Mouse (Mus musculus) kidney, postnatal 0 days (tissue): ENCODE data around the gene Tdrkh. TPM values are rescaled to one million over a fixed set of nuclear protein-coding genes. Genes with fewer than 3 reads are reported as not detected.
A peak's percentile ranks its signal among the peaks of the same experiment; 100 is the strongest.

Experiments
- ATAC-seq: fragments of 200-750 bp; cut with Nextera tagmentation; replicated peaks from 2 replicates; pipeline ENCODE4 v1.8.0; 2017; ENCODE audit warnings: low read depth, moderate number of reproducible peaks, moderate TSS enrichment, moderate library complexity; ENCODE audit not compliant: low FRiP score
- DNase-seq: peaks from one replicate; pipeline ENCODE4 v3.0.0-alpha.2; 2016; ENCODE audit warnings: low spot score
- H3K27ac ChIP-seq: fragments of 300-500 bp; sonication (generic); 2 replicates; pipeline ENCODE4 v1.5.1; 2014; ENCODE audit warnings: mild to moderate bottlenecking
- H3K27me3 ChIP-seq: fragments of 300-500 bp; sonication (generic); 2 replicates; pipeline ENCODE4 v1.6.1; 2014; ENCODE audit warnings: low read length, mixed read lengths; ENCODE audit not compliant: insufficient read depth
- H3K36me3 ChIP-seq: fragments of 300-500 bp; sonication (generic); 2 replicates; pipeline ENCODE4 v1.6.1; 2014; ENCODE audit warnings: low read length, mixed read lengths; ENCODE audit not compliant: insufficient read depth
- H3K4me1 ChIP-seq: fragments of 300-500 bp; sonication (generic); replicated peaks from 2 replicates; pipeline ENCODE4 v1.6.1; 2014; ENCODE audit warnings: antibody characterized with exemption, low read length, mixed read lengths; ENCODE audit not compliant: insufficient read depth
- H3K4me2 ChIP-seq: fragments of 300-500 bp; sonication (generic); 2 replicates; pipeline ENCODE4 v1.6.1; 2014; ENCODE audit warnings: mild to moderate bottlenecking, low read length, moderate library complexity, mixed read lengths
- H3K4me3 ChIP-seq: fragments of 300-500 bp; sonication (generic); replicated peaks from 2 replicates; pipeline ENCODE4 v1.5.1; 2014; ENCODE audit warnings: low read depth, low read length
- H3K9ac ChIP-seq: fragments of 300-500 bp; sonication (generic); 2 replicates; pipeline ENCODE4 v1.6.1; 2014; ENCODE audit warnings: low read depth, low read length
- H3K9me3 ChIP-seq: fragments of 300-500 bp; sonication (generic); replicated peaks from 2 replicates; pipeline ENCODE4 v1.6.1; 2016; ENCODE audit warnings: low read length, inconsistent platforms, mixed read lengths
- CTCF ChIP-seq: IDR thresholded peaks from 2 replicates; pipeline ENCODE4 v1.5.1; 2016; ENCODE audit warnings: antibody characterized with exemption, low read depth, mild to moderate bottlenecking, moderate library complexity
- WGBS: fragments of 180-500 bp; shearing (Covaris S2); extraction: QIAGEN DNeasy Blood & Tissue Kit; methylation state at CpG from one replicate; pipeline ENCODE4 v1.1.7; 2014; 5-methylcytosine and 5-hydroxymethylcytosine counted together
- polyA plus RNA-seq: library from polyadenylated mRNA; unstranded; fragments of >200 nt; fragmentation: Nextera tagmentation; extraction: Ambion mirVana; gene quantifications from 2 replicates; pipeline ENCODE4 v1.2.1, GENCODE M21; 2015

Tdrkh gene
- 11.1 and 12.8 TPM in 2 replicates for polyA plus RNA-seq

DNA sequence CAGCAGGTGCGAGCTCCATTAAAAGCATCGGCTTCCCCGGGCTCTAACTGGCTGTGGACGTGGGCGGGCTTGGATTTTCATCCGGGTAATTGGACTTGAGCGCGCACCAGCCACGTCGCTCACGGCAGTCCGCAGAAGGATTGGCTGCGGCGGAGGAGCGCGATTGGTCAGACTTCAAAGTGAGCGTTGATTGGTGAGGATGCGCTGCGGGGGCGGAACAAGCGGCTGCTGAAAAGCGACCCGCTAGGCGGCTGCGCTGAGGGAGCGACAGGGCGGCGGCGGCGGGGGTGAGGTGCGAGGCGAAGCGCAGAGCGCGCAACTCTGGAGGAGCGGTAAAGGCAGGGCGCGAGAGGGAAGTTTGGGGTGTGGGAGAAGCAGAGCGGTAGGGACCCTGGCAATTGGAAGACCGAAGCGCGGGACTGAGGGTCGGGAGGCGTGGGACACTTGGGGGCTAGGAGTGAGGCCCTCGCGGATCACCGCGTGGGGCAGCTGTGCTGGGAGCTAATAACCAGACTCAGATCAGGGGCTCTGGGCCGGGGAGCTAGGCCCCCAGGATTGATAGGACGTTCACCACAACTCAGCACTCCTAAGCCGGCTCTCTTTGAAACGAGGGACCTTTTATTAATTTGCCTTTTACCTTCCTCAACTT, at the start of gene Tdrkh:
Gene Tdrkh (plus strand): TSS at position 243 of the 649 bp plus-strand sequence.
- H3K27me3 ChIP-seq, result no peaks in the 10 kb centered on the region
- peak; percentile 98 for DNase-seq
- H3K9me3 ChIP-seq, result no peaks in the 10 kb centered on the region
- 0 out of 2 replicates have a peak within 1 kb of the TSS, but pooled peaks have one; percentile 10 for H3K9ac ChIP-seq
- peak; percentile 100 for ATAC-seq
- peak within 1 kb of the TSS; percentile 66 for H3K4me2 ChIP-seq
- H3K4me1 ChIP-seq, result peaks cover 10% of the 10 kb centered on the region
- WGBS, result 10% methylated on average over 52 of the region's 52 CpGs
- no peaks in the 10 kb centered on the region for H3K36me3 ChIP-seq
- TF ChIP-seq CTCF, result peak; percentile 34
- H3K27ac ChIP-seq, result no peak within 1 kb of the TSS
- H3K4me3 ChIP-seq, result peak within 1 kb of the TSS; percentile 34

DNA sequence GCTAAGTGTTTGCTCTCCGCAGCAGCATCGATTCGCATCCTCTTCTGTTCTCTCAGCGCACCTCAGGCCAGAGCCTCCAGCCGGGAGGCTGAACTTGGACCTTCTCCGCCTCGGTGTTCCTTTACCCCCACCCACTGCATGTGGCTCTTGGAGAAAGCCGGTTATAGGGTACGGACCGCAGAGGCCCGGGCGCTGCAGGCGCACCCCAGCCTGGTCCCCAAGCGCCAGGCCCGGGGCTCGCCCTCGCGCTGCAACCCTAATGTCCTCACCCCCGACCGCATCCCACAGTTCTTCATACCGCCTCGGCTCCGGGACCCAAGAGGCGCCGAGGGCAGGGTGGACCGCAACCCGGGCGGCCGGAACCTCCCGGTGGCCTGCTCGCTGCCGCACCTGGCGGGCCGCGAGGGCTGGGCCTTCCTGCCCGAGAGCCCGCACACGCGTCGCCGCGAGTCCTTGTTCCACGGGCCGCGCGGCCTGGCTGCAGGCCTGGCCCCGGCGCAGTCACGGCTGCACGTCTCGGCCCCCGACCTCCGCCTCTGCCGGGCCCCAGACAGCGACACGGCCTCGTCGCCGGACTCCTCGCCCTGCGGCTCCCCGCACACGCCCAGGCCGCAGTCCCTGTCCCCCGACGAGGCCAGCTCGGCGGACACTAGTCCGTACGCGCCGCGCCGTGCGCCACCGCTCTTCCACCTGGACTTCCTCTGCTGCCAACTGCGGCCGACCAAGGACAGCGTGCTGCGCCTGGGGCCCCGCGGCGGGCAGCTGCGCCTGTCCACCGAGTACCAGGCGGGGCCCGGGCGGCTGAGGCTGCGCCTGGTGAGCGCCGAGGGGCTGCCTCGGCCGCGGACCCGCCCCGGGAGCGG, 49.6 kb upstream of the Tdrkh start:
- WGBS, result 5% methylated on average over 95 of the region's 97 CpGs
- peak overlapping the region; percentile 47 for H3K4me3 ChIP-seq
- ATAC-seq (peak; percentile 57), DNase-seq (peak; percentile 49)
- H3K4me1 ChIP-seq, result peaks cover 12% of the 10 kb centered on the region; the same call in 1 of the 2 replicates
- H3K9me3 ChIP-seq, result no peaks in the 10 kb centered on the region
- peaks cover 10% of the 10 kb centered on the region; the same call in 1 of the 2 replicates for H3K27me3 ChIP-seq
- peak overlapping the region; percentile 70 for H3K9ac ChIP-seq
- no peak for TF ChIP-seq CTCF
- no peaks in the 10 kb centered on the region for H3K36me3 ChIP-seq
- H3K4me2 ChIP-seq, result peak overlapping the region; percentile 93
- no peak overlapping the region for H3K27ac ChIP-seq

DNA sequence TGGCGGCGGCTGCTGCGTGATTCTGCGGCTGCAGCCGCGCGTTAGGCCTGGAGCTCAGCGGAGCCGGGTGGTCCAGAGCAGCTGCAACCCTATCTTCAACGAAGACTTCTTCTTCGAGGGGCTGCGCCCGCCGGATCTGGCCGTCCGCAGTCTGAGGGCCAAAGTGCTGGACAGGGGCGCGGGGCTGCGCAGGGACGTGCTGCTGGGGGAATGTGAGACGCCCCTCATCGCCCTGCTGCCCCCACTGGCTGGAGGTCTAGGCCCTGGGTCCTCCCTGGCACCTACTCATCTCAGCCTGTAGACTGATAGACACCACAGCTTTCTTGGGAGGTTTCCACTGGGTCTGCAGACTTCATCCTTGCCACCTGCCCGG, 48.9 kb upstream of the Tdrkh start:
- Histone ChIP-seq H3K36me3 (no peaks in the 10 kb centered on the region), H3K4me3 (peak overlapping the region; percentile 47), H3K9ac (peak overlapping the region; percentile 70), H3K27me3 (peaks cover 10% of the 10 kb centered on the region; the same call in 1 of the 2 replicates), H3K4me1 (peaks cover 12% of the 10 kb centered on the region; the same call in 1 of the 2 replicates), H3K9me3 (no peaks in the 10 kb centered on the region), H3K27ac (no peak overlapping the region), H3K4me2 (peak overlapping the region; percentile 93)
- no peak for TF ChIP-seq CTCF
- DNase-seq, result no peak
- 5% methylated on average over 16 of the region's 23 CpGs for WGBS
- peak; percentile 9; the same call in 1 of the 2 replicates for ATAC-seq

DNA sequence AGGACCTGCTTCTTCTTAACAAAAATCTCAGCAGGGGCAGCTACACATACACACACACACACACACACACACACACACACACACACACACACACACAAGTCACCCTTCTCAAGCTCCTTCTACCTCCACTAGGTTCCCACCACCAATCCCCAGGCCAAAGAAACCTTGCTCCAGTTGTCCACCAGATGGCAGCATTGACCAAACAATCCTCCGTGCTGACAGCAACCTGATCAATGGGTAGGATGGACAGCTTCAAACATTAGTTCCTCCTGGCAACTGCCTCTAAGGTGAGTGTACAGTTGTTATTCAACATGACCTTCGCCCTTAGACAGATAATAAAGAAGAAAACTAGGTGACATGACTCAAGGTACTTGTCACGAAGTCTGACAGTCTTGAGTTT, 46.3 kb upstream of the Tdrkh start:
- Histone ChIP-seq H3K36me3 (no peaks in the 10 kb centered on the region), H3K9me3 (no peaks in the 10 kb centered on the region), H3K9ac (no peak overlapping the region), H3K4me1 (peaks cover 12% of the 10 kb centered on the region; the same call in 1 of the 2 replicates), H3K27ac (no peak overlapping the region), H3K4me2 (no peak overlapping the region), H3K27me3 (peaks cover 10% of the 10 kb centered on the region; the same call in 1 of the 2 replicates), H3K4me3 (no peak overlapping the region)
- DNase-seq (peak; percentile 85), ATAC-seq (0 out of 2 replicates have a peak, but pooled peaks have one; percentile 14)
- peak; percentile 93 for TF ChIP-seq CTCF
- 16% methylated on average over 3 of the region's 3 CpGs for WGBS

DNA sequence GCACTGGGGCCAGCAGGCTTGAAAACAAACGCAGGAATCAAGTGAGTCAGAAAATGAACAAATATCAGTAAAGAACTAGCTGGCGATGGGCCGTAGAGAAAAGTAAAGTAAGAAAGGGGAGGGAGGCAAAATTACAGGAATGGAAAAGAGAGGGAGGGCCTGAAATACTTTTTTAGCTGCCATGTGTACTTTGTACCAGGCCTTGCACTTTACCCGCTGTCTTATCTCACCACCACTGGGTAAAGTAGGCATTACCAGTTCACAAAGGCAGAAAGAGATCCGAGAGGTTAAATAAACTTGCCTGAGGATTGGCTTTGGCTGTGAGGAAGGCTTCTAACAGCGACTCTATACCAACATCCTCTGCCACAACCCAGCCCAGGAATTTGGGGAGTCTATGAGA, 45.6 kb upstream of the Tdrkh start:
- peaks cover 12% of the 10 kb centered on the region; the same call in 1 of the 2 replicates for H3K4me1 ChIP-seq
- TF ChIP-seq CTCF, result no peak
- no peaks in the 10 kb centered on the region for H3K9me3 ChIP-seq
- H3K4me3 ChIP-seq, result no peak overlapping the region
- peaks cover 10% of the 10 kb centered on the region; the same call in 1 of the 2 replicates for H3K27me3 ChIP-seq
- no peaks in the 10 kb centered on the region for H3K36me3 ChIP-seq
- no peak overlapping the region for H3K27ac ChIP-seq
- no peak for DNase-seq
- H3K4me2 ChIP-seq, result no peak overlapping the region
- H3K9ac ChIP-seq, result no peak overlapping the region
- 77% methylated on average over 6 of the region's 6 CpGs for WGBS
- ATAC-seq, result no peak

DNA sequence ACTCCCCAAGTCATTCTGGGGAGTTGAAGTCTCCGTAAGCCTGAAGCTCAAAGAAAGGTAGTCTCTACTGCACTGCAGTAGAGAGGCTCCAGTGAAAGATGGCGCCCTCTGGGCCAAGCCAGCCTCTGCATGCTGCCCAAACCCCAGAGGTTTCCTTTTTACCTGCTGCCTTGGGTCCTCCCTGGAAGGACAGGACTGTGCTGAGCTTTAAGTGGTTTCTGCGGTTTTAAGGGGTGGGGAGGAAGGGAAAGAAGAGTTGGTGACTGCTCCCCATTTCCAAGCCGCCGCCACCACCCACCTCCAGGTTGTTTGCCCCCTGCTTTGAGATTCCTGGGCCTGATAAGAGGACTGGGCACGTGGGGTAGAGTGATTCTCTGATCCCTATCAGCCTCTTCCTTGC, 44.4 kb upstream of the Tdrkh start:
- no peak for TF ChIP-seq CTCF
- Histone ChIP-seq H3K4me3 (no peak overlapping the region), H3K27ac (no peak overlapping the region), H3K9me3 (no peaks in the 10 kb centered on the region), H3K4me1 (peaks cover 6% of the 10 kb centered on the region; the same call in 1 of the 2 replicates), H3K4me2 (no peak overlapping the region), H3K36me3 (no peaks in the 10 kb centered on the region), H3K27me3 (0 out of 2 replicates have a peak, but pooled peaks cover 5% of the 10 kb centered on the region), H3K9ac (no peak overlapping the region)
- WGBS, result 63% methylated on average over 6 of the region's 6 CpGs
- ATAC-seq (no peak), DNase-seq (no peak)
